Mouse (Mus musculus): Measurements from ENCODE around the gene Armc9.

Gene Armc9

GRCm38 (mm10) chr1:86312269-86312668 is 157.7 kb downstream of the Armc9 start:
- no peak for DNase-seq (ENCODE audit: low spot score in 2 of 2)

GRCm38 (mm10) chr1:86313096-86313771 is 158.7 kb downstream of the Armc9 start:
- DNase-seq (ENCODE audit: low spot score in 2 of 2) = no peak

- peak in 1 of 2 experiments; percentile 44 for DNase-seq (ENCODE audit: low spot score in 2 of 2)
These were observed 159.2 kb downstream of the Armc9 start for GRCm38 (mm10) chr1:86313772-86314125.

GRCm38 (mm10) chr1:86320822-86321413 is 166.3 kb downstream of the Armc9 start:
- no peak for DNase-seq (ENCODE audit: low spot score in 2 of 2)

Measured in natural killer cell, adult 2 months (primary cell).